Mouse (Mus musculus): ENCODE measurements around the gene Atraid. TPM values are rescaled to one million over a fixed set of nuclear protein-coding genes. Genes with fewer than 3 reads are reported as not detected.
"Not testable (repeated sequence)": the region's sequence is repeated elsewhere in the genome, so short reads cannot be mapped to it uniquely, and the experiment has no call there.

The Atraid gene
- total and polyA plus RNA-seq, 2 experiments from 2014 or later = 166 to 177 TPM

DNA sequence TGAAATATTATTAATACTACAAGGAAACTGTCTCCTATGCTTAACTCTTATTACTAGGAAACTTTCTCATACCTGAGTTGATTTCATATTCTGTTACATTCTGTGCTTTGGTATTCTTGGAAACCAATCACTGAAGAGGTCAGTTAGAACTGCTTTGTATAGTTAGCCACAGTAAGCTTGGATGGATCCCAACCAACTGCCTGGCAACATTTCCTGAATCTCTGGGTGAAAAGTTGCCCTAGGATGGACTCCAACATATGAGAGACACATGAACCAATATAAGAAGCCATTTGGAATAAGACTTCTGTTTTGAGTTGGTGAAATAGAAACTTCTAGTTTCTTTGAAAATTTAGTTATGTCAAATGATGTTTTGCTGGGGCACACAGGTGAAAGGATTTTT lies 23.5 kb upstream of the Atraid start:
- no peaks in the 10 kb centered on the region for H3K36me3 ChIP-seq (replicated peaks; ENCODE audit: control insufficient read depth, insufficient read depth, low read length)
- H3K4me3 ChIP-seq (ENCODE audit: low read depth, low read length) = no peak overlapping the region
- no peak overlapping the region for H3K4me2 ChIP-seq (ENCODE audit: low read depth, low read length)
- no peaks in the 10 kb centered on the region for H3K27me3 ChIP-seq (ENCODE audit: control insufficient read depth, insufficient read depth, low read length)
- H3K9me3 ChIP-seq (replicated peaks; ENCODE audit: control insufficient read depth, low read length) = no peaks in the 10 kb centered on the region
- H3K9ac ChIP-seq (replicated peaks; ENCODE audit: low read depth, low read length) = no peak overlapping the region
- no peaks in the 10 kb centered on the region for H3K4me1 ChIP-seq (ENCODE audit: control insufficient read depth, insufficient read depth)
- no peak overlapping the region for H3K27ac ChIP-seq (ENCODE audit: low read depth)
- TF ChIP-seq CTCF (IDR thresholded peaks at IDR 0.05; ENCODE audit: low read depth) (no peak), EP300 (IDR thresholded peaks at IDR 0.05; ENCODE audit: low read depth) (no peak)
- no peak for ATAC-seq (ENCODE audit: insufficient read depth, low read depth)
- no peak for DNase-seq (ENCODE audit: low spot score)

- Histone ChIP-seq H3K4me3 (ENCODE audit: low read depth, low read length) (no peak overlapping the region), H3K36me3 (replicated peaks; ENCODE audit: control insufficient read depth, insufficient read depth, low read length) (no peaks in the 10 kb centered on the region), H3K9ac (replicated peaks; ENCODE audit: low read depth, low read length) (no peak overlapping the region), H3K27ac (ENCODE audit: low read depth) (no peak overlapping the region), H3K4me1 (ENCODE audit: control insufficient read depth, insufficient read depth) (no peaks in the 10 kb centered on the region), H3K4me2 (ENCODE audit: low read depth, low read length) (no peak overlapping the region), H3K9me3 (replicated peaks; ENCODE audit: control insufficient read depth, low read length) (no peaks in the 10 kb centered on the region), H3K27me3 (ENCODE audit: control insufficient read depth, insufficient read depth, low read length) (no peaks in the 10 kb centered on the region)
- DNase-seq (ENCODE audit: low spot score) (no peak), ATAC-seq (ENCODE audit: insufficient read depth, low read depth) (no peak)
- TF ChIP-seq EP300 (IDR thresholded peaks at IDR 0.05; ENCODE audit: low read depth) (no peak), CTCF (IDR thresholded peaks at IDR 0.05; ENCODE audit: low read depth) (no peak)
- 83% methylated on average over 4 of the region's 4 CpGs for WGBS
Observed at GRCm38 (mm10) chr5:31030926-31031325, 17.2 kb upstream of the Atraid start.

GRCm38 (mm10) chr5:31031508-31031907 lies 16.6 kb upstream of the Atraid start:
- no peaks in the 10 kb centered on the region for H3K4me1 ChIP-seq (ENCODE audit: control insufficient read depth, insufficient read depth)
- H3K4me3 ChIP-seq (ENCODE audit: low read depth, low read length) = no peak overlapping the region
- no peak overlapping the region for H3K4me2 ChIP-seq (ENCODE audit: low read depth, low read length)
- DNase-seq (ENCODE audit: low spot score) = no peak
- H3K27me3 ChIP-seq (ENCODE audit: control insufficient read depth, insufficient read depth, low read length) = no peaks in the 10 kb centered on the region
- ATAC-seq (ENCODE audit: insufficient read depth, low read depth) = no peak
- H3K27ac ChIP-seq (ENCODE audit: low read depth) = no peak overlapping the region
- no peak for TF ChIP-seq EP300 (IDR thresholded peaks at IDR 0.05; ENCODE audit: low read depth)
- TF ChIP-seq CTCF (IDR thresholded peaks at IDR 0.05; ENCODE audit: low read depth) = no peak
- H3K36me3 ChIP-seq (replicated peaks; ENCODE audit: control insufficient read depth, insufficient read depth, low read length) = no peaks in the 10 kb centered on the region; the same call in 1 of the 2 replicates
- H3K9me3 ChIP-seq (replicated peaks; ENCODE audit: control insufficient read depth, low read length) = no peaks in the 10 kb centered on the region
- 82% methylated on average over 8 of the region's 8 CpGs for WGBS
- H3K9ac ChIP-seq (replicated peaks; ENCODE audit: low read depth, low read length) = no peak overlapping the region

DNA sequence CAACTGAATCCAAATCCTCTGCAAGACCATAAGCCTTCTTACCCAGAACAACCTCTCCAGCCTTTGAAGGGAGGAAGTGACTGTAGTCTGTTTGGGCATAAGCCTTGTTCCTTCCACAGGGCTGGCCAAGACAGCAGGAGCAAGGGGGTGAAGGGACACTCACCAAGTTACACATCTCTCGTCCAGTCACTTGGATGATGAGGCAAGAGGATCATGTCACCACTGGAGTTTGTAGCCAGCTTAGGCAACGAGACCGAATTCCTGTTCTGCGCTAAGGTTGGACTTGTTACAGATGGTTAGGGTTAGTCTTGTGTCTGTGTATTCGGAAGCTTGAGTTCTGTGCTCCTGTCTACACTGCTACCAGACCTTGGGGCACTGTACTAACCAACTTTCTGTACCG lies 13.4 kb upstream of the Atraid start:
- 88% methylated on average over 6 of the region's 6 CpGs for WGBS
- TF ChIP-seq CTCF (IDR thresholded peaks at IDR 0.05; ENCODE audit: low read depth) = no peak
- no peak for TF ChIP-seq EP300 (IDR thresholded peaks at IDR 0.05; ENCODE audit: low read depth)
- Histone ChIP-seq H3K27ac (ENCODE audit: low read depth) (no peak overlapping the region), H3K9me3 (replicated peaks; ENCODE audit: control insufficient read depth, low read length) (no peaks in the 10 kb centered on the region), H3K27me3 (ENCODE audit: control insufficient read depth, insufficient read depth, low read length) (no peaks in the 10 kb centered on the region), H3K9ac (replicated peaks; ENCODE audit: low read depth, low read length) (no peak overlapping the region), H3K4me2 (ENCODE audit: low read depth, low read length) (no peak overlapping the region), H3K4me1 (ENCODE audit: control insufficient read depth, insufficient read depth) (no peaks in the 10 kb centered on the region), H3K36me3 (replicated peaks; ENCODE audit: control insufficient read depth, insufficient read depth, low read length) (peaks cover 19% of the 10 kb centered on the region), H3K4me3 (ENCODE audit: low read depth, low read length) (no peak overlapping the region)
- ATAC-seq (ENCODE audit: insufficient read depth, low read depth) (no peak), DNase-seq (ENCODE audit: low spot score) (no peak)

GRCm38 (mm10) chr5:31036556-31036955 lies 11.6 kb upstream of the Atraid start:
- ATAC-seq (ENCODE audit: insufficient read depth, low read depth); H3K4me2 ChIP-seq (ENCODE audit: low read depth, low read length); DNase-seq (ENCODE audit: low spot score); H3K4me1 ChIP-seq (ENCODE audit: control insufficient read depth, insufficient read depth); H3K27me3 ChIP-seq (ENCODE audit: control insufficient read depth, insufficient read depth, low read length); H3K4me3 ChIP-seq (ENCODE audit: low read depth, low read length); H3K9ac ChIP-seq (replicated peaks; ENCODE audit: low read depth, low read length); H3K27ac ChIP-seq (ENCODE audit: low read depth); H3K9me3 ChIP-seq (replicated peaks; ENCODE audit: control insufficient read depth, low read length): not testable (repeated sequence)
- WGBS = 85% methylated on average over 11 of the region's 11 CpGs
- peaks cover 28% of the 10 kb centered on the region for H3K36me3 ChIP-seq (replicated peaks; ENCODE audit: control insufficient read depth, insufficient read depth, low read length)

GRCm38 (mm10) chr5:31038171-31038845 lies 9.8 kb upstream of the Atraid start:
- DNase-seq (ENCODE audit: low spot score) (no peak), ATAC-seq (ENCODE audit: insufficient read depth, low read depth) (no peak)
- H3K27ac ChIP-seq (ENCODE audit: low read depth) = no peak overlapping the region
- H3K36me3 ChIP-seq (replicated peaks; ENCODE audit: control insufficient read depth, insufficient read depth, low read length) = peaks cover 42% of the 10 kb centered on the region
- H3K4me1 ChIP-seq (ENCODE audit: control insufficient read depth, insufficient read depth) = no peaks in the 10 kb centered on the region
- 86% methylated on average over 7 of the region's 7 CpGs for WGBS
- TF ChIP-seq EP300 (IDR thresholded peaks at IDR 0.05; ENCODE audit: low read depth) (no peak), CTCF (IDR thresholded peaks at IDR 0.05; ENCODE audit: low read depth) (no peak)
- H3K9me3 ChIP-seq (replicated peaks; ENCODE audit: control insufficient read depth, low read length) = no peaks in the 10 kb centered on the region
- no peak overlapping the region for H3K4me3 ChIP-seq (ENCODE audit: low read depth, low read length)
- no peaks in the 10 kb centered on the region for H3K27me3 ChIP-seq (ENCODE audit: control insufficient read depth, insufficient read depth, low read length)
- no peak overlapping the region for H3K4me2 ChIP-seq (ENCODE audit: low read depth, low read length)
- no peak overlapping the region for H3K9ac ChIP-seq (replicated peaks; ENCODE audit: low read depth, low read length)

Measured in heart, postnatal 0 days (tissue).